Mouse (Mus musculus): ENCODE measurements around the gene Ubr2. TPM values are rescaled to one million over a fixed set of nuclear protein-coding genes. Genes with fewer than 3 reads are reported as not detected.

Ubr2 gene
- polyA plus RNA-seq, 1 experiment from 2014 or later, result 19.2 TPM

DNA sequence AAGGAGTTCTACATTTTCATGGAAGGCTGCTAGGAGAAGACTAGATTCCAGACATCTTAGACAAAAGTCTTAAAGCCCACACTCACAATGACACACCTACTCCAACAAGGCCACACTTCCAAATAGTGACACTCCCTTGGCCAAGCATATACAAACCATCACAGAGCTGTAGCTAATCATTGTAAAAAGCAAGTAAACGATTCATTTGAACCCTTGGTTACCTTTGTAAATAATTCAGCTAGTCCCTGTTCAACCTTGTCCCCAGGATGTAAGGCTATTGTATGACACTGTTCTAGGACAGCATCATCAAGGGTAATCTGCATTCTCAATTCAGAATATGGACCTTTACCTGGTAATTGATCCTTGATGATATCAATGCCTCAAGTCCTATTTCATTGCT lies 14.4 kb upstream of the Ubr2 start:
- Histone ChIP-seq H3K4me2 (no peak overlapping the region), H3K36me3 (no peaks in the 10 kb centered on the region), H3K9ac (no peak overlapping the region), H3K4me3 (no peak overlapping the region), H3K27me3 (no peaks in the 10 kb centered on the region), H3K4me1 (no peaks in the 10 kb centered on the region), H3K27ac (no peak overlapping the region), H3K9me3 (no peaks in the 10 kb centered on the region)
- ATAC-seq (ENCODE audit: borderline replicate concordance, extremely low read depth, low FRiP score, low TSS enrichment), result no peak
- WGBS, result 76% methylated on average over 1 of the region's 1 CpGs

DNA sequence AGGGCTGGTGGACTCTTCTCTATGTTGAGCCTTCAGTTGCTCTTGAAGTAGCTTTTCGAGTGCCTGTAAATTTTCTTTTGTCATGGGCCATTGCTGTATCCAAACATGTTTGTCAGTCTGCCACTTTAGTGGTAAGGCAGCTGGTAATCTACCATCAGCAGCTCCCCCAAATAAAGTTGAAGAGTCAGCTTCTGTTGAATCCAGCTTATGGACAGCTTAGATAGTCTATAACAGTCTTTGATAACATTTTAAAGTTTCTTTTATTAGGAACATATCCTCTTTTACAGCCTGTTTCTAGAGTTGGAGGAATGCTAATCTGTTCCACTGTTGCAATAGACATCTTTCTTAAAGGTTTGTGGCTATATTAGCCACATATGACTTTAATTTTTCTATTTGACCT lies 13.0 kb upstream of the Ubr2 start:
- Histone ChIP-seq H3K27ac (no peak overlapping the region), H3K9me3 (no peaks in the 10 kb centered on the region), H3K36me3 (no peaks in the 10 kb centered on the region), H3K4me2 (no peak overlapping the region), H3K4me1 (no peaks in the 10 kb centered on the region), H3K27me3 (no peaks in the 10 kb centered on the region), H3K9ac (no peak overlapping the region), H3K4me3 (no peak overlapping the region)
- no peak for ATAC-seq (ENCODE audit: borderline replicate concordance, extremely low read depth, low FRiP score, low TSS enrichment)
- 55% methylated on average over 1 of the region's 1 CpGs for WGBS

DNA sequence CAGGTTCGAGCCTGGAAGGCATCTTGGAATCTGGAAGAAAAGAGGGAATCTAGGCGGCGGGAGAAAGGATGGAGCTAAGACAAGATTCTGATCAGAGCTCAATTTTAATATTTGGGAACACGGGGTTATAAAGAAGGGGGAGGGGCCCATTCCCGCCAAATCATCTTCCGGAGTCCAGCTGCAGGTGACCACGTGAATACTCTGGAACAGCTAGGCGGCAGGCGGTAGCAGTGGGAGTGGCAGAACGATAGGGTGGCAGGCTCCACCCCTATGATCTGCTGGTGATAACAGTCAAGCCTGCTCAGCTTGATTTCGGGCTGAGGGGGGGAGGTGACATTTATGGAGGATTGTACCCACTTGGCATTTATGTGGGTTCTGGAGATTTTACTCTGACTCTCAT lies 2.5 kb upstream of the Ubr2 start:
- Histone ChIP-seq H3K9ac (no peak overlapping the region), H3K4me1 (peaks cover 18% of the 10 kb centered on the region), H3K27ac (no peak overlapping the region), H3K4me3 (no peak overlapping the region), H3K36me3 (no peaks in the 10 kb centered on the region), H3K27me3 (no peaks in the 10 kb centered on the region), H3K9me3 (no peaks in the 10 kb centered on the region), H3K4me2 (no peak overlapping the region; the same call in 1 of the 2 replicates)
- ATAC-seq (ENCODE audit: borderline replicate concordance, extremely low read depth, low FRiP score, low TSS enrichment), result no peak
- WGBS, result 29% methylated on average over 11 of the region's 11 CpGs

DNA sequence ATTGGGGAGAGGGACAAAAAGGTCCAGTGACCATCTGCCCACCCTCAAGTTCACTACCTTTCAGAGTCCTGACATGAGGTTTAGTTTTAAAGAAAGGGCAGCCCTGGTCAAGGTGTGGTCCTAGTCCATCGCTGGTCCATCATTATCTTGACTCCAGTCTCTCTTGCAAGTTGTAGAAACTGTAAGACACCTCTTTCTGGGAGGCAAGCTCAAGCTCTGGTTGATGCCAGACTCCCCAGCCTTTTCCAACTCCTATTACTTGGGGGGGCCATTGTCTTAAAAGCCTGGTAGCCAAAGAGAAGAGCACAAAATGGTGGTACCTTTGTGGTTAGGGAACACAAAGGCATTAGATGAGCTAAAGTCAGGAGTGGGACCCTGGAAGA lies 1.3 kb upstream of the Ubr2 start:
- no peak overlapping the region for H3K27ac ChIP-seq
- H3K9me3 ChIP-seq, result no peaks in the 10 kb centered on the region
- no peak for ATAC-seq (ENCODE audit: borderline replicate concordance, extremely low read depth, low FRiP score, low TSS enrichment)
- WGBS, result 85% methylated on average over 1 of the region's 1 CpGs
- H3K4me3 ChIP-seq, result no peak overlapping the region
- H3K27me3 ChIP-seq, result no peaks in the 10 kb centered on the region
- peaks cover 9% of the 10 kb centered on the region; the same call in 1 of the 2 replicates for H3K36me3 ChIP-seq
- H3K4me2 ChIP-seq, result no peak overlapping the region
- peaks cover 19% of the 10 kb centered on the region for H3K4me1 ChIP-seq
- H3K9ac ChIP-seq, result no peak overlapping the region

DNA sequence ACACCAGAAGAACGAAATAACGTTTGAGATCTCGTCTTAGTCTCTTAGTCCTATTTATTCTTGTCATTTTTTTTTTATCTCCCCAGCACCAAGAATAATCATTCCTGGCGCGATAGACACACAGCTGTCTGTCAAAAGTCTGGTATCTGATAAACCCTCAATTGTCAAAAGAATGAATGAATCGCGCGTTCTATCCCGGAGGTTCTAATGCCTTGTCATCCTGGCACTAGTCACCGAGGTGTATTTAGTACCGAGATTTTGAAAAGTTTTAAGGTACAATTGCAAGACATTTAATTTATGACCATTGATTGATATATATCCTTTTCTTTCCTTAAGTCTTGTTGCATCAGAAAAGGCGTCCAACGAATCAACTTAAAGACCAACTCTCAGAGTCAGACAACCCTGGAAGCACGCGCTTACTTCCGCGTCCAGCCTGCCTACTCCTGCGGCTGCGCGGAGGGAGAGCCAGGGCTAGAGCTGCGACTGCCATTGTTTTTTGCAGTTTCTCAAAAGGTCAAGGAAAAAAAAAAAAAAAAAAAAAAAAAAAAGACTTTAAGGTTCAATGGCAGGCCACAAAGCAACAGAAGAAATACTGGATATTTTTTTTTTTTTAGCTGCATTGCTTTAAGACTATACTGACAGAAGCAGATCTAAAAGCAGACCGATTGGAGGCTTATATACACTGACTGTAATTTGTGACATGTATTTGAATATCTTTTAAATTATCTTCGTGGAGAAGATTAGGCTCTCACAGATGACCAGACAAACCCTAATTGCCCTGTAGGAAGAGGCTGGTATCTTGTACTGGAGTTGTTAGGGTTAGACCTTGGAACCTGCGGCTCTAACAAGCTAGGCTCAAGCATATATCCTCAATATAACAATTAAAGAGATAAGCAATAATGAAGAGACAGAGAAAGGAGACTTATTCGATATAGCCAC lies 635 bp upstream of the Ubr2 start:
- H3K9me3 ChIP-seq, result no peaks in the 10 kb centered on the region
- ATAC-seq (ENCODE audit: borderline replicate concordance, extremely low read depth, low FRiP score, low TSS enrichment), result peak; percentile 71; the same call in 1 of the 2 replicates
- peaks cover 25% of the 10 kb centered on the region for H3K4me1 ChIP-seq
- 11% methylated on average over 25 of the region's 25 CpGs for WGBS
- peak overlapping the region; percentile 75 for H3K27ac ChIP-seq
- H3K4me2 ChIP-seq, result peak overlapping the region; percentile 75
- no peak overlapping the region for H3K9ac ChIP-seq
- peaks cover 10% of the 10 kb centered on the region; the same call in 1 of the 2 replicates for H3K36me3 ChIP-seq
- H3K4me3 ChIP-seq, result peak overlapping the region; percentile 90
- H3K27me3 ChIP-seq, result no peaks in the 10 kb centered on the region

DNA sequence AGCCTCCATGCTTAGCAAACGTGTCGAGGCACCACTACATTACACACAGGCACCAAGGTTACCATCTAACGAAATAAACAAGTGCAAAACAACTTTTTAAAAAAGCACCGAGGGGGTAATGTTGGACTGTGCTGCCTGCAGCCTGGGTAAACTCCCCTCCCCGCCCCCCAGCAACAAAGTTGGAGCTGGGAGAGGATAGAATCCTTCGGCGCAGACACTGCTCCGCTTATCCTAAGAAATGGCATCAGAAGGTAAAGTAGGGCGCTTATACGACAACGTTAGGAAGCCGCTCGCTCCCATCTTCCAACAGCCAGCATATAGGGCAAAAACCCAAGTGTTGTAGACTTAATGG lies 834 bp downstream of the Ubr2 start:
- WGBS, result under 1% methylated on average over 13 of the region's 13 CpGs
- no peak for ATAC-seq (ENCODE audit: borderline replicate concordance, extremely low read depth, low FRiP score, low TSS enrichment)
- H3K27ac ChIP-seq, result peak overlapping the region; percentile 94
- H3K9ac ChIP-seq, result peak overlapping the region; percentile 91
- H3K9me3 ChIP-seq, result no peaks in the 10 kb centered on the region
- peaks cover 10% of the 10 kb centered on the region; the same call in 1 of the 2 replicates for H3K36me3 ChIP-seq
- peak overlapping the region; percentile 75 for H3K4me2 ChIP-seq
- H3K27me3 ChIP-seq, result no peaks in the 10 kb centered on the region
- peaks cover 32% of the 10 kb centered on the region for H3K4me1 ChIP-seq
- H3K4me3 ChIP-seq, result peak overlapping the region; percentile 90

DNA sequence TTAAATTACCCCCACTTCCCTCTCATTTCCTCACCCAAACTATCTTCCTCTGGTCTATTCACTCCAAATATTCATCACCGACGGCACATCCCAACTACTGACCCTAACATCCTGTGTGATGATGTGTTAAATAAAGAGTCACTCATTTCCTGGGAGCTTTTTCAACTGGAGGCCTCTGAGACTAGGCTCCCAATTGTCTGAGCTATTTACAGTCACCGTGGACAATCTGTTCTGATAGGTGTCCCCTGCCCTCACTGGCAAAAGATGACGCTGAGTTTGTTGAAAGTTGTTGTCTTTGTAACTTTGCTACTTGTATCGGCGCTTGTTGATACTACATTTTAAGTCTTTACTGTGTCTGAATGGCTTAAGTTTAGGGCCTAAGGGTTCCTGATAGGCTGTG lies 1.3 kb downstream of the Ubr2 start:
- Histone ChIP-seq H3K4me1 (peaks cover 32% of the 10 kb centered on the region), H3K27ac (peak overlapping the region; percentile 94), H3K36me3 (peaks cover 10% of the 10 kb centered on the region; the same call in 1 of the 2 replicates), H3K9me3 (no peaks in the 10 kb centered on the region), H3K4me3 (peak overlapping the region; percentile 90), H3K4me2 (peak overlapping the region; percentile 75), H3K9ac (peak overlapping the region; percentile 91), H3K27me3 (no peaks in the 10 kb centered on the region)
- 5% methylated on average over 6 of the region's 6 CpGs for WGBS
- no peak for ATAC-seq (ENCODE audit: borderline replicate concordance, extremely low read depth, low FRiP score, low TSS enrichment)

DNA sequence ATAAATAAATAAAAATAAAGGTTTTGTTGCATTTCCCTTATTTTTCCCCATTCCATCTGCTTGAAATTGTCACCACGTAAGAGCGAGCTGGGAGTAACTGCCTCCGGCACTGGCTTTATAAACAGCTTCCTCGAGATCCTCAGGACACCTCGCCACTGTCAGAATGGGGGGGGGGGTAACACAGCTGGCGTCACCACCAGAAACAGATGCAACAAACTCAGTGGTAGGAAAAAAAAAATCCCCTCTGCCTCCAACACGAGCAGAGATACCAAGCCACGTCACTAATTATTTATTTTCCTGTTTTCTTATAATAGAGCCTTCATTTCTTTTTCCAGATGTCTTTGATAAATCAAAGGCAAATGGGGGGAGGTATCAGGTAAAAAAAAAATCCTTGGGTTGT lies 1.9 kb downstream of the Ubr2 start:
- Histone ChIP-seq H3K27ac (no peak overlapping the region), H3K27me3 (no peaks in the 10 kb centered on the region), H3K9me3 (no peaks in the 10 kb centered on the region), H3K9ac (0 out of 2 replicates have a peak overlapping the region, but pooled peaks have one; percentile 91), H3K36me3 (peaks cover 10% of the 10 kb centered on the region; the same call in 1 of the 2 replicates), H3K4me2 (peak overlapping the region; percentile 75), H3K4me1 (peaks cover 32% of the 10 kb centered on the region), H3K4me3 (peak overlapping the region; percentile 90)
- no peak for ATAC-seq (ENCODE audit: borderline replicate concordance, extremely low read depth, low FRiP score, low TSS enrichment)
- WGBS, result 26% methylated on average over 8 of the region's 8 CpGs

DNA sequence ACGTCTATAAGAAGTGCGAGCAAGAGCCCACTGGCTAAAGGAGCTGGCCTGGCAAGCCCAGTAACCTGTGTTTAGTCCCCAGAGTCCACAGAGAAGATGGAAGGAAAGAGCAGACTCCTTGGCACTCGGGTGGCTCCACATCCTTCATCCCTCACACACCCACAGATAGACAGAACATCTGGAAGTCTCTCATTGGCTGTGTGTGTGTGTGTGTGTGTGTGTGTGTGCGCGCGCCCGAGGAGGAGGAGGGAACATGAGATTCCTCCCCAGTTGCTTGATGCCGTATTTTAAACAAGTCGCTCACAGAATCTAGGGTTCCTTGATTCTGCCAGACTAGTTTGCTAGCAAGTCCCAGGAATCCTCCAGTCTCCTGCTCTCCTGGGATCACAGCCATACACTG lies 3.6 kb downstream of the Ubr2 start:
- no peak overlapping the region for H3K4me2 ChIP-seq
- no peak for ATAC-seq (ENCODE audit: borderline replicate concordance, extremely low read depth, low FRiP score, low TSS enrichment)
- no peak overlapping the region for H3K27ac ChIP-seq
- H3K4me3 ChIP-seq, result no peak overlapping the region
- 72% methylated on average over 9 of the region's 9 CpGs for whole genome bisulfite sequencing
- no peaks in the 10 kb centered on the region for H3K9me3 ChIP-seq
- no peaks in the 10 kb centered on the region for H3K27me3 ChIP-seq
- peaks cover 32% of the 10 kb centered on the region for H3K4me1 ChIP-seq
- peaks cover 10% of the 10 kb centered on the region; the same call in 1 of the 2 replicates for H3K36me3 ChIP-seq
- no peak overlapping the region for H3K9ac ChIP-seq

DNA sequence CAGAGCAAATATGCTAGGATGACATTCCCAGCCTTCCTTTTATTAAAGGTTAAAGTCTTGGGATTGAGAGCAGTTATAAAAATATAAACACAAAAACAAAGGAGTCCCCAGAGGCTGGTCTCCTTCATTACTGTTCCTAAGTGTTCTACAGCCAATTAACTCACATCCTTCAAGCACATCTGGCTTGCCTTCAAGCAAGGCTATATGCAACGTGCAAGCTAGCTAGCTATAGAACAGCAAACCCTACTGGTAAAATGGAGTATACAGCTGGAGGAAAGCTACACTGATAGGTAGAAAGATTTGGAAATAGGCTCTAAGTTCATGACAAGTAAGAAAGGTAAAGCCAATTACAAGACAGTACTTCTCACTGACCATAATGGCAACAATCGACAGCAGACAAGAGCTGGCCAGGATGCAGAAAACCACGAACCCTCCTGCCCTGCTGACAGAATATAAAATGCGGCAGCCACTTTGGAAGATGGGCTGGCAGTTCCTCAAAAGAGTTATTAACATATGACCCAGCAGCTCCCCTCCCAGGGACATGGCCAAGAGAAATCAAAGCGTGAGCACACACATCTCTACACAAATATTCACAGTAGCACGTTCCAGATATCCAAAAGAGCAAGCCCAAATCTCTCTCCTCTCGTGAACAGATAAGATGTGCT lies 4.5 kb downstream of the Ubr2 start:
- Histone ChIP-seq H3K4me3 (no peak overlapping the region), H3K4me2 (no peak overlapping the region), H3K9ac (no peak overlapping the region), H3K27me3 (no peaks in the 10 kb centered on the region), H3K36me3 (peaks cover 10% of the 10 kb centered on the region; the same call in 1 of the 2 replicates), H3K9me3 (no peaks in the 10 kb centered on the region), H3K4me1 (peaks cover 28% of the 10 kb centered on the region), H3K27ac (no peak overlapping the region)
- WGBS, result 49% methylated on average over 7 of the region's 7 CpGs
- no peak for ATAC-seq (ENCODE audit: borderline replicate concordance, extremely low read depth, low FRiP score, low TSS enrichment)

DNA sequence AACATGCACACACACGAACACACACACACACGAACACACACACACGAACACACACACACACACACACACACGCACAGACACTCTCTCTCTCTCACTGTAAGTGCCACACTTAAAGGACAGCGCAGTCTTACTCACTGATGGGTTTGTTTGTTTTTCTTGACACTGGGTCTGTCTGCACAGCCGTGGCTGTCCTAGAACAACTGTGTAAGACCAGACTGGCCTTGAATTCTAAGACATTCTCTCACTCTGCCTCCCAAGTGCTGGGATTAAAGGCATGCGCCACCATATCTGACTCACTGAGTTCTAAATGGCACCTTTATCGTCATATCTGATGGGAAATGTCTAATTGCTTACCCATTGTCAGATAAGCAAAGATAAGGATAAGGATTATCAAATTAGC lies 7.1 kb downstream of the Ubr2 start:
- 46% methylated on average over 8 of the region's 8 CpGs for WGBS
- peaks cover 18% of the 10 kb centered on the region for H3K4me1 ChIP-seq
- no peak overlapping the region for H3K9ac ChIP-seq
- ATAC-seq (ENCODE audit: borderline replicate concordance, extremely low read depth, low FRiP score, low TSS enrichment), result no peak
- no peaks in the 10 kb centered on the region for H3K27me3 ChIP-seq
- no peak overlapping the region for H3K4me3 ChIP-seq
- H3K9me3 ChIP-seq, result no peaks in the 10 kb centered on the region
- H3K36me3 ChIP-seq, result peaks cover 30% of the 10 kb centered on the region
- no peak overlapping the region for H3K4me2 ChIP-seq
- no peak overlapping the region for H3K27ac ChIP-seq

DNA sequence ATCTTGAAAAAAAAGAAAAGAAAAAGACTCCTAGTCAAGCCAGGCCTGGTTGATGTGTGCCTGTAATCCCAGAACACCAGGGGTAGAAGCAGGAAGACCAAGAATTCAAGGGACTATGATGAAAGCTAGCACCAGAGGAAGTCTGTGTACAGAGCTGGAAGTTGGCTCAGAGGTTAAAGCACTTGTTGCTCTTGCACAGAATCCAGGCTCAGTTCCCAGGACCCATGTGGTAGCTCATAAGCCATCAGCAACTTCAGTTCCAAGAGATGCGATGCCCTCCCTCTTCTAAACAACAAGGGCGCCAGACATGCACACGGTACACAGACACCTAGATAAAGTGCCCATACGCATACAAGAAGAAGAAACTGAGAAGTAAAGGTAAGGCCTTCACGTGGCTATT lies 8.0 kb downstream of the Ubr2 start:
- Histone ChIP-seq H3K27me3 (no peaks in the 10 kb centered on the region), H3K4me1 (peaks cover 14% of the 10 kb centered on the region), H3K9ac (no peak overlapping the region), H3K4me3 (no peak overlapping the region), H3K9me3 (no peaks in the 10 kb centered on the region), H3K36me3 (peaks cover 37% of the 10 kb centered on the region), H3K27ac (no peak overlapping the region), H3K4me2 (no peak overlapping the region)
- 88% methylated on average over 5 of the region's 5 CpGs for WGBS
- ATAC-seq (ENCODE audit: borderline replicate concordance, extremely low read depth, low FRiP score, low TSS enrichment), result no peak
